Mouse (Mus musculus) small intestine, adult 2 months (tissue): ENCODE results near the gene Slc35e4. TPM values are rescaled to one million over a fixed set of nuclear protein-coding genes. Genes with fewer than 3 reads are reported as not detected.

ENCODE experiments used
- H3K27ac ChIP-seq: fragments of 200-500 bp; 2 replicates; pipeline ENCODE4 v1.5.1; 2012; ENCODE audit warnings: low read depth, low read length, control low read depth, inconsistent platforms; ENCODE audit not compliant: insufficient read depth
- H3K27me3 ChIP-seq: fragments of 200-500 bp; 2 replicates; pipeline ENCODE4 v1.6.1; 2012; ENCODE audit warnings: mild to moderate bottlenecking, moderate library complexity, low read length, inconsistent platforms; ENCODE audit not compliant: control insufficient read depth, insufficient read depth
- H3K36me3 ChIP-seq: fragments of 200-500 bp; 2 replicates; pipeline ENCODE4 v1.6.1; 2012; ENCODE audit warnings: mild to moderate bottlenecking, low read length, control low read depth, inconsistent platforms; ENCODE audit not compliant: control insufficient read depth, insufficient read depth
- H3K4me1 ChIP-seq: fragments of 200-500 bp; 2 replicates; pipeline ENCODE4 v1.6.1; 2012; ENCODE audit warnings: low read length, inconsistent platforms, mixed read lengths; ENCODE audit not compliant: control insufficient read depth, insufficient read depth, insufficient read length
- H3K4me3 ChIP-seq: fragments of 200-500 bp; 2 replicates; pipeline ENCODE4 v1.5.1; 2012; ENCODE audit warnings: low read depth, mild to moderate bottlenecking, control low read depth, inconsistent platforms, low read length, moderate library complexity
- CTCF ChIP-seq: fragments of 200-500 bp; IDR thresholded peaks from 2 replicates; pipeline ENCODE4 v1.5.1; 2012; ENCODE audit warnings: low read depth, mild to moderate bottlenecking, control low read depth, inconsistent platforms, low read length, moderate library complexity, mixed read lengths; ENCODE audit not compliant: insufficient replicate concordance, insufficient read length; ENCODE audit errors: extremely low read depth
- POLR2A ChIP-seq: fragments of 200-500 bp; IDR thresholded peaks from 2 replicates; pipeline ENCODE4 v1.6.1; 2012; ENCODE audit warnings: low read depth, mild to moderate bottlenecking, control low read depth, inconsistent platforms, low read length, moderate library complexity
- WGBS: fragments of 180-500 bp; shearing (Covaris S2); methylation state at CpG from one replicate; pipeline ENCODE4 v1.1.7; 2018; 5-methylcytosine and 5-hydroxymethylcytosine counted together
- polyA plus RNA-seq: library from polyadenylated mRNA; depleted of rRNA; stranded (reverse); fragments of >200 nt; gene quantifications from 2 replicates; pipeline ENCODE4 v1.2.3, GENCODE M21; 2012

The Slc35e4 gene
- polyA plus RNA-seq, 1 experiment, result 6.5 TPM

DNA sequence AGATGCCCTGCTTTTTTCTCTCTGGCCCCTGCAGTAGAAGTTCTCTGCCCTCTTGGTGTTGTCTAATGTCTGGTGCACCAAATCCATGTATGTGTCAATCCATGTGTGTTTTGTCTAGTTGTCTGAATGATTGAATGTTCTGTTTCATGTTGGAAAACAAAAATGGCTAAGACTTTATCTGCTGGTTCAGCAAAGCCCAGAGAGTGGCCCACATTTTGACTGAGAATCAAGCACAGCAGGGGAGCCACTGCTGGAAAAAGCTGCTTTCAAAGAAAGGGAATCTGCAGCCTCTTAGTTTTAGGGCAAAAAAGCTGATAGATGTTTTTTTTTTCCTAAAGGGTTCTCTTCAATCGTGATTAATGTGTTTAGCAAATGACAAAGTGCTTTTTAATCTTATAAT lies 31.9 kb upstream of the Slc35e4 start:
- TF ChIP-seq CTCF, result no peak
- Histone ChIP-seq H3K4me1 (no peaks in the 10 kb centered on the region), H3K27me3 (no peaks in the 10 kb centered on the region), H3K27ac (no peak overlapping the region), H3K36me3 (no peaks in the 10 kb centered on the region), H3K4me3 (no peak overlapping the region)
- WGBS, result 34% methylated on average over 1 of the region's 1 CpGs

DNA sequence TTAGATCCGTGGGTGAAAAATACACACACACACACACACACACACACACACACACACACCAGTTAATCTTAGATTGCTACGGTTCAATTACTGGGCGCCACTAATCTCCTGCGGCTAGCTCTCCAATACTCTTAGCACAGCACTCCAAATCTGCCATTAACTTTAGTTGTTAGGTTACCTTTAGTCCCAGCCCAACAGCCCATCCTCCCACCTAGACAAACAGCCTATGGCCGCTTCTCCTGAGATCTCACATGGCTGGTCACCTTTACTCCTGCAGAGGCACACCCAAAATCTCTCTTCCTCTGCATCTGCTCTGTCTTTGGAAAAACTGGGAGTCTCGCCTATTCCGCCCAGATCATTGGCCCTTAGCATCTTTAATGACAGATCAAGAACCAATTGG lies 26.9 kb upstream of the Slc35e4 start:
- no peak overlapping the region for H3K27ac ChIP-seq
- H3K36me3 ChIP-seq, result no peaks in the 10 kb centered on the region
- no peaks in the 10 kb centered on the region for H3K27me3 ChIP-seq
- H3K4me3 ChIP-seq, result no peak overlapping the region
- TF ChIP-seq POLR2A, result no peak
- no peak for TF ChIP-seq CTCF
- H3K4me1 ChIP-seq, result no peaks in the 10 kb centered on the region
- WGBS, result 81% methylated on average over 7 of the region's 7 CpGs

DNA sequence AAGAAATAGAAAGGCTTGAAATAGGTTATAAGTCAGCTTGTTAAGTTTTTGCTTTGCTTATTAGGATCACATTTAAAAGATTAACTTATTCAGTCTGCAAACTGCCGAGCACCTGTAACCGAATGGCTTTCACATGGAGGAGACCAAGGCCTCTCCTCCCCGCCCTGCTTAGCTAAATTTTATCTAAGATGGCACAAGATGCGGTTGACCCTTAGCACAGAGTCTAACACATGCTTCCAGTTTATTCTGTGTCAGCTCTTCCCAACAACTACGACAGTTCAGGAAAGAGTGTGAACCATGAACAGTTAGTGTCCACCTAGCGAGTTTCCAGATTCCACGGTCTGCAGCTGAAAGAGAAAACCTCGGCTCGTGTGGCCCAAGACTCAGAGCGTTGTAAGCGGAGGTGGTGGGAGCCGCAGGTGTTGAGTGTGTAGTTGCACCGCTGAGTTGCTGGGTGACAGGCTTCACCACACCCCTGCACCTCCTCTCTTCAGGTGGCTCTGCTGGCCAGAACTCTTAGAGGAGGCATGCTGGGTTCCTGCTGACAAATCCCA lies 22.9 kb upstream of the Slc35e4 start:
- Histone ChIP-seq H3K27ac (no peak overlapping the region), H3K27me3 (no peaks in the 10 kb centered on the region), H3K4me3 (no peak overlapping the region), H3K4me1 (no peaks in the 10 kb centered on the region; the same call in 1 of the 2 replicates), H3K36me3 (no peaks in the 10 kb centered on the region)
- no peak for TF ChIP-seq POLR2A
- no peak for TF ChIP-seq CTCF
- 49% methylated on average over 13 of the region's 13 CpGs for WGBS

DNA sequence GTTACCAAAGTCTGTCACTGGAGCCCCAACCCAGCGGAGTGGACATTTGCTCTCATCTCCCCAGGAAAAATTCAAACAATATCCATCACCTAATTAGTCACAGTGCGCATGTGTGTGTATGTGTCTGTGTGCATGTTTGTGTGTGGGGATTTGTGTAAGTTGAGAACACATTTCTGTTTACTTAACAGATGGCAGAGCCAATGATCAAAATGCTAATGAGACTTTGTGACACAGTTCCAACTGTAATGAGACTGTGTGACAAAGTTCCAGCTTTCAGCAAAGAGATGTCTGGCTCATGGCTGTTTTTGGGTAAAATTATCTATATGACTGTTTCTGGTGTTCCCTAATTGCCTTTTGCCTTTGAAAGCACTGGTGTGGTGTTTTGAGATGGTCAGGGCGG lies 21.9 kb upstream of the Slc35e4 start:
- H3K36me3 ChIP-seq, result no peaks in the 10 kb centered on the region
- WGBS, result 81% methylated on average over 3 of the region's 3 CpGs
- no peak overlapping the region for H3K4me3 ChIP-seq
- H3K4me1 ChIP-seq, result no peaks in the 10 kb centered on the region; the same call in 1 of the 2 replicates
- H3K27me3 ChIP-seq, result no peaks in the 10 kb centered on the region
- TF ChIP-seq CTCF (no peak), POLR2A (no peak)
- H3K27ac ChIP-seq, result no peak overlapping the region

DNA sequence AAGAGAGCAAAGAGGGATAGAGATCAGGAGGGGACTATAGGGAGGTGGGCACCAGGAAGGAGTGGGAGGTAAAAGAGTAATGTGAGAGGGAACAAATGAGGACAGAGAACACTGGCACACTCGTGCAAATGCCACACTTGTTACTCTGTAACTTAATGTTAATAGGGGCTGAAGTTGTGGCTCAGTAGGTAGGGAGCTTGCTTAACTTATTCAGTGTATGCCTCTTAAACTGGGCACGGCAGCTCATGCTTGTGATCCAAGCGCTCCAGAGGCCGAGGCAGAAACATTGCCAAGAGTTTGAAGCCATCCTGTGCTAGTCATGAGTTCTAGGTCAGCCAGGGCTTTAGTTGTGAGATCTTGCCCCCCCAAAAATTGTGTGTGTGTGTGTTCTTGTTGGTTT lies 20.7 kb upstream of the Slc35e4 start:
- WGBS, result 75% methylated on average over 4 of the region's 4 CpGs
- Histone ChIP-seq H3K4me1 (no peaks in the 10 kb centered on the region; the same call in 1 of the 2 replicates), H3K36me3 (no peaks in the 10 kb centered on the region), H3K27me3 (no peaks in the 10 kb centered on the region), H3K4me3 (no peak overlapping the region), H3K27ac (no peak overlapping the region)
- TF ChIP-seq CTCF, result no peak
- TF ChIP-seq POLR2A, result no peak

DNA sequence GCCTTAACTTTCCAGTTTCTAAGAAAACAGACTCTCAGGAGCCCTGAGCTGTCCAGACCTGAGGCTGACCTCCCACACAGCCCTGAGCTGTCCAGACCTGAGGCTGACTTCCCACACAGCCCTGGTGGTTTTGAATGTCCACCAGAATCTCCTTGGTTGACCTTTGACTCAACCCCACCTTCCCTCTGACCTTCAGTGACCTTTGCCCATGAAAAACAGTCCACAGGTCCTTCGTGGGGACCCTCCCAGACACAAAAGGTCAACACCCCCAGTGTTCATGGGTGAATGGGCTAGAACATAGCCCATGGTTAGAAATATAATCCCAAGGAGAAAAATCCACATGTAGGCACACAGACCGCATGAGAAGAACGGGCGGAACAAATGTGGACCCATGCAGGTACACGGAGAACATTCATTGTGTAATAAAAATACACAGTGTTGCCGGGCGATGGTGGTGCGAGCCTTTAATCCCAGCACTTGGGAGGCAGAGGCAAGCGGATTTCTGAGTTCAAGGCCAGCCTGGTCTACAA lies 19.4 kb upstream of the Slc35e4 start:
- H3K27me3 ChIP-seq, result no peaks in the 10 kb centered on the region
- H3K27ac ChIP-seq, result no peak overlapping the region
- TF ChIP-seq POLR2A, result no peak
- TF ChIP-seq CTCF, result no peak
- no peaks in the 10 kb centered on the region; the same call in 1 of the 2 replicates for H3K4me1 ChIP-seq
- H3K36me3 ChIP-seq, result no peaks in the 10 kb centered on the region; the same call in 1 of the 2 replicates
- 87% methylated on average over 9 of the region's 9 CpGs for WGBS
- H3K4me3 ChIP-seq, result no peak overlapping the region

DNA sequence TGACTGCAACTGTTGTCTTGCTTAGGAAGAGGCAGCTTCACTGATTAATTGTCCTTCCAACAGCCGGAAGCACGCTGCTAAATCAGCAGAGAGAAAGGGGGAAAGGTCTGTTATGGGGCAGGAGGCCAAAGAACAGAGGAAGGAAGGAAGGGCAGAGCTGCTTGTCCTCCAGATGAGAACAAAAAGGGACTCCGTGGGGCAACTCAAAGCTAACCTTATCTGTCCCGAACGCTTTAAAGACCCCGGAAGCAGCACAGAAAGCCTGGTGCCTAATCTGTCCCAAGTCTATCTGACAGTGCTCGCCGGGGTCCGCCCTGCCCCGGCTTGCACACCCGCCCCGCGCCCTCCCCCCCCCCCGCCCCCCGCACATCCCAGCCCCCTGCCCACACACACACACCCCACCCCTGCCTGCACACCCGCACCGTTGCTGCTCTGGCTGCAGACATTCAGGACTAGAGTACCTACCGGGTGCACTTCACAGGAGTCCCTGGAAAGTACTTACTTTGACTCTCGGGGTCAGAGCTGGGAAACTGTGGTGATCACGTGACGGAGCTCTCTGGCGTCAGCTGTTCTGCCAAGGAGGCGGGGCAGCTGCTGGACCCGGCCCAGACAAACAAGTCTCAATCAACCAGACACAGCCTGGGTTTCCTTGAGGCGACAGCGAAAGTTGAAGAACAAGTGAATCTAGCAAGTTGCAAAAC lies 17.2 kb upstream of the Slc35e4 start, which contains the start of gene Tcn2:
Gene Tcn2, minus strand, starts transcription at position 649 of the 701 bp plus-strand sequence.
- H3K36me3 ChIP-seq, result peaks cover 11% of the 10 kb centered on the region
- no peaks in the 10 kb centered on the region for H3K27me3 ChIP-seq
- H3K27ac ChIP-seq, result 0 out of 2 replicates have a peak within 1 kb of the TSS, but pooled peaks have one; percentile 15
- TF ChIP-seq POLR2A (peak; percentile 44; the same call in 1 of the 2 replicates), CTCF (no peak)
- no peaks in the 10 kb centered on the region; the same call in 1 of the 2 replicates for H3K4me1 ChIP-seq
- under 1% methylated on average over 26 of the region's 26 CpGs for WGBS
- peak within 1 kb of the TSS; percentile 68 for H3K4me3 ChIP-seq
